Mouse (Mus musculus): ENCODE data around the gene Btbd7. TPM values are rescaled to one million over a fixed set of nuclear protein-coding genes. Genes with fewer than 3 reads are reported as not detected.

Gene Btbd7
- total and polyA plus RNA-seq, 2 experiments from 2014 or later: 7.0 to 37.8 TPM

- Histone ChIP-seq H3K9me3 (ENCODE audit: low read length) (no peaks in the 10 kb centered on the region), H3K27ac (ENCODE audit: low read depth, low read length) (0 out of 2 replicates have a peak overlapping the region, but pooled peaks have one; percentile 4), H3K4me2 (ENCODE audit: low read depth) (peak overlapping the region; percentile 82), H3K4me1 (ENCODE audit: insufficient read depth) (peaks cover 20% of the 10 kb centered on the region), H3K4me3 (ENCODE audit: low read depth, low read length) (peak overlapping the region; percentile 71), H3K9ac (no peak overlapping the region), H3K27me3 (ENCODE audit: insufficient read depth, low read length) (no peaks in the 10 kb centered on the region), H3K36me3 (ENCODE audit: insufficient read depth) (no peaks in the 10 kb centered on the region)
- no peak for DNase-seq
- TF ChIP-seq CTCF (IDR thresholded peaks at IDR 0.05; ENCODE audit: low read depth): peak; percentile 61
- WGBS: 86% methylated on average over 7 of the region's 7 CpGs
- no peak for ATAC-seq
Observed at GRCm38 (mm10) chr12:102756304-102756703, 122.0 kb downstream of the Btbd7 start.

- H3K36me3 ChIP-seq (ENCODE audit: insufficient read depth): peaks cover 14% of the 10 kb centered on the region; the same call in 1 of the 2 replicates
- peaks cover 10% of the 10 kb centered on the region for H3K4me1 ChIP-seq (ENCODE audit: insufficient read depth)
- no peak overlapping the region for H3K4me2 ChIP-seq (ENCODE audit: low read depth)
- no peak overlapping the region for H3K4me3 ChIP-seq (ENCODE audit: low read depth, low read length)
- H3K9ac ChIP-seq: no peak overlapping the region
- H3K27me3 ChIP-seq (ENCODE audit: insufficient read depth, low read length): no peaks in the 10 kb centered on the region
- DNase-seq (no peak), ATAC-seq (no peak)
- TF ChIP-seq CTCF (IDR thresholded peaks at IDR 0.05; ENCODE audit: low read depth): no peak
- H3K27ac ChIP-seq (ENCODE audit: low read depth, low read length): no peak overlapping the region
- WGBS: 87% methylated on average over 3 of the region's 3 CpGs
- H3K9me3 ChIP-seq (ENCODE audit: low read length): no peaks in the 10 kb centered on the region
Observed at GRCm38 (mm10) chr12:102748256-102748655, 130.0 kb downstream of the Btbd7 start.

- Histone ChIP-seq H3K4me2 (ENCODE audit: low read depth) (peak overlapping the region; percentile 85), H3K4me3 (ENCODE audit: low read depth, low read length) (no peak overlapping the region), H3K9ac (peak overlapping the region; percentile 82; the same call in 1 of the 2 replicates), H3K4me1 (ENCODE audit: insufficient read depth) (peaks cover 19% of the 10 kb centered on the region), H3K27ac (ENCODE audit: low read depth, low read length) (no peak overlapping the region), H3K9me3 (ENCODE audit: low read length) (no peaks in the 10 kb centered on the region), H3K36me3 (ENCODE audit: insufficient read depth) (peaks cover 14% of the 10 kb centered on the region; the same call in 1 of the 2 replicates), H3K27me3 (ENCODE audit: insufficient read depth, low read length) (no peaks in the 10 kb centered on the region)
- no peak for DNase-seq
- no peak for TF ChIP-seq CTCF (IDR thresholded peaks at IDR 0.05; ENCODE audit: low read depth)
- 54% methylated on average over 6 of the region's 6 CpGs for WGBS
- no peak for ATAC-seq
Observed at GRCm38 (mm10) chr12:102744839-102745238, 133.4 kb downstream of the Btbd7 start.

- WGBS: 2% methylated on average over 58 of the region's 63 CpGs
- Histone ChIP-seq H3K9ac (peak within 1 kb of the TSS; percentile 82), H3K27ac (ENCODE audit: low read depth, low read length) (peak within 1 kb of the TSS; percentile 94), H3K4me3 (ENCODE audit: low read depth, low read length) (peak within 1 kb of the TSS; percentile 81), H3K4me2 (ENCODE audit: low read depth) (peak within 1 kb of the TSS; percentile 85), H3K36me3 (ENCODE audit: insufficient read depth) (peaks cover 14% of the 10 kb centered on the region; the same call in 1 of the 2 replicates), H3K4me1 (ENCODE audit: insufficient read depth) (peaks cover 19% of the 10 kb centered on the region), H3K27me3 (ENCODE audit: insufficient read depth, low read length) (no peaks in the 10 kb centered on the region), H3K9me3 (ENCODE audit: low read length) (no peaks in the 10 kb centered on the region)
- ATAC-seq (peak; percentile 99), DNase-seq (peak; percentile 92)
- no peak; the same call in 1 of the 2 replicates for TF ChIP-seq CTCF (IDR thresholded peaks at IDR 0.05; ENCODE audit: low read depth)
Observed at GRCm38 (mm10) chr12:102743589-102744574, 134.4 kb downstream of the Btbd7 start, which contains the start of the genes Moap1 and Tmem251. Gene Moap1, minus strand, starts transcription at chr12:102743661. Gene Tmem251, plus strand, starts transcription at chr12:102743762.

- ATAC-seq: peak; percentile 76
- Histone ChIP-seq H3K4me2 (ENCODE audit: low read depth) (peak overlapping the region; percentile 85), H3K9ac (peak overlapping the region; percentile 82), H3K4me1 (ENCODE audit: insufficient read depth) (peaks cover 19% of the 10 kb centered on the region), H3K36me3 (ENCODE audit: insufficient read depth) (peaks cover 7% of the 10 kb centered on the region; the same call in 1 of the 2 replicates), H3K27ac (ENCODE audit: low read depth, low read length) (peak overlapping the region; percentile 94), H3K27me3 (ENCODE audit: insufficient read depth, low read length) (no peaks in the 10 kb centered on the region), H3K4me3 (ENCODE audit: low read depth, low read length) (peak overlapping the region; percentile 81), H3K9me3 (ENCODE audit: low read length) (no peaks in the 10 kb centered on the region)
- no peak for TF ChIP-seq CTCF (IDR thresholded peaks at IDR 0.05; ENCODE audit: low read depth)
- 2% methylated on average over 33 of the region's 33 CpGs for WGBS
- DNase-seq: no peak
Observed at GRCm38 (mm10) chr12:102743036-102743588, 135.2 kb downstream of the Btbd7 start.

GRCm38 (mm10) chr12:102742056-102742455 lies 136.2 kb downstream of the Btbd7 start:
- H3K4me2 ChIP-seq (ENCODE audit: low read depth): peak overlapping the region; percentile 85; the same call in 1 of the 2 replicates
- H3K36me3 ChIP-seq (ENCODE audit: insufficient read depth): peaks cover 7% of the 10 kb centered on the region; the same call in 1 of the 2 replicates
- DNase-seq (no peak), ATAC-seq (no peak)
- no peak overlapping the region for H3K4me3 ChIP-seq (ENCODE audit: low read depth, low read length)
- no peak overlapping the region for H3K27ac ChIP-seq (ENCODE audit: low read depth, low read length)
- 90% methylated on average over 7 of the region's 7 CpGs for WGBS
- TF ChIP-seq CTCF (IDR thresholded peaks at IDR 0.05; ENCODE audit: low read depth): no peak
- H3K9me3 ChIP-seq (ENCODE audit: low read length): no peaks in the 10 kb centered on the region
- no peaks in the 10 kb centered on the region for H3K27me3 ChIP-seq (ENCODE audit: insufficient read depth, low read length)
- H3K4me1 ChIP-seq (ENCODE audit: insufficient read depth): peaks cover 19% of the 10 kb centered on the region
- peak overlapping the region; percentile 82; the same call in 1 of the 2 replicates for H3K9ac ChIP-seq
